Mouse (Mus musculus): ENCODE data around the gene Ugt1a8.

DNA sequence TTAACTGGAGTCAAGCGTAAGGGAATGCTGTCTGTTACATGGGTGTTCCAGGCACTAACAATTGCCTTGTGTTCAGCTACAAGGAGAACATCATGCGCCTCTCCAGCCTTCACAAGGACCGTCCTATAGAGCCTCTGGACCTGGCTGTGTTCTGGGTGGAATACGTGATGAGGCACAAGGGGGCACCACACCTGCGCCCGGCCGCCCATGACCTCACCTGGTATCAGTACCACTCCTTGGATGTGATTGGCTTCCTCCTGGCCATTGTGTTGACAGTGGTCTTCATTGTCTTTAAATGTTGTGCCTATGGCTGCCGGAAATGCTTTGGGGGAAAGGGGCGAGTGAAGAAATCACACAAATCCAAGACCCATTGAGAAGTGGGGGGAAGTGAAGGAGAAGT, 130.4 kb downstream of the Ugt1a8 start:
- TF ChIP-seq CTCF (conservative IDR thresholded peaks at IDR 0.05; ENCODE audit: insufficient read depth, insufficient read length, low read depth, low read length) (no peak), POLR2A (IDR thresholded peaks at IDR 0.05; ENCODE audit: low read depth, low read length) (no peak)
